Mouse (Mus musculus) kidney, embryonic 16.5 days (tissue): ENCODE data around the gene Cgref1. TPM values are rescaled to one million over a fixed set of nuclear protein-coding genes. Genes with fewer than 3 reads are reported as not detected.
A peak's percentile ranks its signal among the peaks of the same experiment; 100 is the strongest.

Source experiments
- ATAC-seq: fragments of 200-750 bp; cut with Nextera tagmentation; 2 replicates; pipeline ENCODE4 v1.8.0; 2017; ENCODE audit warnings: moderate TSS enrichment; ENCODE audit not compliant: low FRiP score, low TSS enrichment
- H3K27ac ChIP-seq: fragments of 300-500 bp; sonication (generic); 2 replicates; pipeline ENCODE4 v1.5.1; 2014; ENCODE audit warnings: low read length
- H3K27me3 ChIP-seq: fragments of 300-500 bp; sonication (generic); 2 replicates; pipeline ENCODE4 v1.6.1; 2014; ENCODE audit warnings: low read length, control low read depth, mixed read lengths; ENCODE audit not compliant: insufficient read depth
- H3K36me3 ChIP-seq: fragments of 300-500 bp; sonication (generic); 2 replicates; pipeline ENCODE4 v1.6.1; 2014; ENCODE audit warnings: low read length, control low read depth, mixed read lengths; ENCODE audit not compliant: insufficient read depth
- H3K4me1 ChIP-seq: fragments of 300-500 bp; sonication (generic); 2 replicates; pipeline ENCODE4 v1.6.1; 2014; ENCODE audit warnings: low read length, control low read depth, mixed read lengths; ENCODE audit not compliant: insufficient read depth
- H3K4me2 ChIP-seq: fragments of 300-500 bp; sonication (generic); replicated peaks from 2 replicates; pipeline ENCODE4 v1.6.1; 2014; ENCODE audit warnings: low read depth, low read length
- H3K4me3 ChIP-seq: fragments of 300-500 bp; sonication (generic); 2 replicates; pipeline ENCODE4 v1.5.1; 2014; ENCODE audit warnings: mild to moderate bottlenecking, low read length
- H3K9ac ChIP-seq: fragments of 300-500 bp; sonication (generic); replicated peaks from 2 replicates; pipeline ENCODE4 v1.6.1; 2014; ENCODE audit warnings: low read length
- H3K9me3 ChIP-seq: fragments of 300-500 bp; sonication (generic); 2 replicates; pipeline ENCODE4 v1.6.1; 2016; ENCODE audit warnings: low read length, control low read depth
- WGBS: fragments of 180-500 bp; shearing (Covaris S2); extraction: QIAGEN DNeasy Blood & Tissue Kit; methylation state at CpG from one replicate; pipeline ENCODE4 v1.1.7; 2014; 5-methylcytosine and 5-hydroxymethylcytosine counted together
- polyA plus RNA-seq: library from polyadenylated mRNA; unstranded; fragments of >200 nt; fragmentation: Nextera tagmentation; extraction: Ambion mirVana; gene quantifications from 2 replicates; pipeline ENCODE4 v1.2.1, GENCODE M21; 2015

Gene Cgref1
- polyA plus RNA-seq, 1 experiment from 2014 or later, result 20.3 TPM

GRCm38 (mm10) chr5:30951706-30952105 is 6.3 kb upstream of the Cgref1 start:
- no peak overlapping the region for H3K4me2 ChIP-seq
- H3K9ac ChIP-seq, result no peak overlapping the region
- peaks cover 43% of the 10 kb centered on the region for H3K36me3 ChIP-seq
- no peaks in the 10 kb centered on the region for H3K27me3 ChIP-seq
- no peaks in the 10 kb centered on the region for H3K9me3 ChIP-seq
- no peak for ATAC-seq
- no peak overlapping the region for H3K27ac ChIP-seq
- H3K4me1 ChIP-seq, result peaks cover 21% of the 10 kb centered on the region
- no peak overlapping the region for H3K4me3 ChIP-seq
- 80% methylated on average over 6 of the region's 6 CpGs for WGBS

- no peak for ATAC-seq
- Histone ChIP-seq H3K4me2 (peak overlapping the region; percentile 92; the same call in 1 of the 2 replicates), H3K4me3 (no peak overlapping the region), H3K9ac (no peak overlapping the region), H3K27me3 (no peaks in the 10 kb centered on the region), H3K36me3 (peaks cover 41% of the 10 kb centered on the region), H3K9me3 (no peaks in the 10 kb centered on the region), H3K27ac (no peak overlapping the region), H3K4me1 (peaks cover 21% of the 10 kb centered on the region)
- 92% methylated on average over 2 of the region's 2 CpGs for WGBS
Measured at GRCm38 (mm10) chr5:30950922-30951321, 5.5 kb upstream of the Cgref1 start.

- WGBS, result 63% methylated on average over 4 of the region's 4 CpGs
- H3K4me2 ChIP-seq, result peak overlapping the region; percentile 92
- no peaks in the 10 kb centered on the region for H3K9me3 ChIP-seq
- H3K4me3 ChIP-seq, result peak overlapping the region; percentile 70
- ATAC-seq, result no peak
- H3K27me3 ChIP-seq, result no peaks in the 10 kb centered on the region
- H3K4me1 ChIP-seq, result peaks cover 22% of the 10 kb centered on the region
- H3K36me3 ChIP-seq, result peaks cover 36% of the 10 kb centered on the region
- H3K27ac ChIP-seq, result peak overlapping the region; percentile 88
- peak overlapping the region; percentile 77 for H3K9ac ChIP-seq
Measured at GRCm38 (mm10) chr5:30950451-30950850, 5.1 kb upstream of the Cgref1 start.

- peak overlapping the region; percentile 77 for H3K9ac ChIP-seq
- H3K9me3 ChIP-seq, result no peaks in the 10 kb centered on the region
- H3K27me3 ChIP-seq, result no peaks in the 10 kb centered on the region
- WGBS, result under 1% methylated on average over 31 of the region's 31 CpGs
- peak overlapping the region; percentile 92 for H3K4me2 ChIP-seq
- H3K4me1 ChIP-seq, result peaks cover 28% of the 10 kb centered on the region
- ATAC-seq, result peak; percentile 91
- H3K4me3 ChIP-seq, result peak overlapping the region; percentile 70
- H3K27ac ChIP-seq, result peak overlapping the region; percentile 88
- H3K36me3 ChIP-seq, result peaks cover 30% of the 10 kb centered on the region
Measured at GRCm38 (mm10) chr5:30949654-30950326, 4.4 kb upstream of the Cgref1 start.

GRCm38 (mm10) chr5:30948620-30949019 is 3.2 kb upstream of the Cgref1 start:
- Histone ChIP-seq H3K4me2 (0 out of 2 replicates have a peak overlapping the region, but pooled peaks have one; percentile 92), H3K27ac (peak overlapping the region; percentile 88), H3K27me3 (no peaks in the 10 kb centered on the region), H3K9ac (0 out of 2 replicates have a peak overlapping the region, but pooled peaks have one; percentile 76), H3K9me3 (no peaks in the 10 kb centered on the region), H3K36me3 (peaks cover 18% of the 10 kb centered on the region), H3K4me1 (peaks cover 28% of the 10 kb centered on the region), H3K4me3 (no peak overlapping the region)
- 68% methylated on average over 5 of the region's 5 CpGs for WGBS
- ATAC-seq, result no peak

GRCm38 (mm10) chr5:30944344-30944743 is 1.0 kb downstream of the Cgref1 start:
- ATAC-seq, result no peak
- Histone ChIP-seq H3K4me3 (no peak overlapping the region), H3K36me3 (no peaks in the 10 kb centered on the region), H3K9me3 (no peaks in the 10 kb centered on the region), H3K4me2 (no peak overlapping the region), H3K4me1 (peaks cover 15% of the 10 kb centered on the region), H3K27me3 (no peaks in the 10 kb centered on the region), H3K9ac (no peak overlapping the region), H3K27ac (no peak overlapping the region)
- 88% methylated on average over 6 of the region's 6 CpGs for WGBS

- no peak overlapping the region for H3K4me3 ChIP-seq
- H3K4me2 ChIP-seq, result no peak overlapping the region
- H3K27me3 ChIP-seq, result no peaks in the 10 kb centered on the region
- no peak overlapping the region for H3K9ac ChIP-seq
- H3K4me1 ChIP-seq, result peaks cover 7% of the 10 kb centered on the region; the same call in 1 of the 2 replicates
- no peak overlapping the region for H3K27ac ChIP-seq
- ATAC-seq, result no peak
- 91% methylated on average over 2 of the region's 2 CpGs for WGBS
- H3K36me3 ChIP-seq, result no peaks in the 10 kb centered on the region
- no peaks in the 10 kb centered on the region for H3K9me3 ChIP-seq
Measured at GRCm38 (mm10) chr5:30943004-30943403, 2.4 kb downstream of the Cgref1 start.

- no peak overlapping the region for H3K4me2 ChIP-seq
- H3K36me3 ChIP-seq, result no peaks in the 10 kb centered on the region
- no peaks in the 10 kb centered on the region for H3K9me3 ChIP-seq
- no peak overlapping the region for H3K9ac ChIP-seq
- no peak for ATAC-seq
- no peaks in the 10 kb centered on the region for H3K4me1 ChIP-seq
- WGBS, result 89% methylated on average over 5 of the region's 5 CpGs
- no peaks in the 10 kb centered on the region for H3K27me3 ChIP-seq
- no peak overlapping the region for H3K4me3 ChIP-seq
- H3K27ac ChIP-seq, result no peak overlapping the region
Measured at GRCm38 (mm10) chr5:30934725-30935461, 10.5 kb downstream of the Cgref1 start.

GRCm38 (mm10) chr5:30933705-30934104 is 11.7 kb downstream of the Cgref1 start:
- no peaks in the 10 kb centered on the region for H3K4me1 ChIP-seq
- H3K36me3 ChIP-seq, result no peaks in the 10 kb centered on the region
- whole genome bisulfite sequencing, result 64% methylated on average over 5 of the region's 5 CpGs
- H3K4me3 ChIP-seq, result no peak overlapping the region
- H3K9me3 ChIP-seq, result no peaks in the 10 kb centered on the region
- no peak overlapping the region for H3K4me2 ChIP-seq
- H3K27ac ChIP-seq, result no peak overlapping the region
- H3K9ac ChIP-seq, result no peak overlapping the region
- H3K27me3 ChIP-seq, result no peaks in the 10 kb centered on the region
- ATAC-seq, result no peak

- Histone ChIP-seq H3K36me3 (no peaks in the 10 kb centered on the region), H3K27me3 (no peaks in the 10 kb centered on the region), H3K4me3 (no peak overlapping the region), H3K9me3 (no peaks in the 10 kb centered on the region), H3K4me1 (0 out of 2 replicates have a peak, but pooled peaks cover 3% of the 10 kb centered on the region), H3K27ac (no peak overlapping the region), H3K4me2 (no peak overlapping the region), H3K9ac (no peak overlapping the region)
- ATAC-seq, result no peak
- 84% methylated on average over 4 of the region's 4 CpGs for WGBS
Measured at GRCm38 (mm10) chr5:30931378-30931777, 14.0 kb downstream of the Cgref1 start.
